Mouse (Mus musculus): ENCODE data around the gene Cdc42ep4.

- TF ChIP-seq POLR2A (IDR thresholded peaks at IDR 0.05; ENCODE audit: borderline replicate concordance, control insufficient read depth, low read depth, low read length) (no peak), CTCF (IDR thresholded peaks at IDR 0.05; ENCODE audit: control insufficient read depth, insufficient read depth, low read length) (no peak)
Observed at GRCm38 (mm10) chr11:113799041-113799447, 47.4 kb upstream of the Cdc42ep4 start.

Measured in bone marrow, adult 2 months (tissue).